Comparison of ENCODE assay signal across 8 mouse cellular contexts in the genomic region with DNA sequence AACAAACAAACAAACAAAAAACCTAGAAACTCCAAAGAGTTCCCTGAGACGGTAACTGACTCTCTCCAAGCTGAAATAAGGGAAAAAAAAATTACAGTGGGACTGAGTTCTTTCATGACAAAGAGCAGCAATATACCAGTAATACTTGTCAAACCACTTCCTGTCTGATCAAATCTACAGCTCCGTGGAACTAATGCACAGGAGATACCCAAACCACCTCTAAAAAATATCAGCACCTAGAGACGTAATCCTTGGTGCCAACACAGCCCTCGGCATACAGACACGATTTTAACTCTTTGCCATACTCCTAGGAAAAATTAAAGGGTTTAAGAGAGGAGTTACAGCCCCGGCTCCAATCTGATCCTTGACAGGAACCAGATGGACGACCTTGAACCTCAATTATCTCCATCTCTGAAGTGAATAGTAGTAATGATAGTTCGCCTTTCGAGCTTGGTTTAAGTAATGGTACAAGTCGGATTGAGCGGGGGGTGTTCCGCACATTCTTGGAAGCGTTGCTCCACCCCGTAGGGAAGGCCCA. TPM values are rescaled to one million over a fixed set of nuclear protein-coding genes. Genes with fewer than 3 reads are reported as not detected.
A peak's percentile ranks its signal among the peaks of the same experiment; 100 is the strongest.
DNase-seq lines count a peak whose midpoint lies in the region; ATAC-seq and TF ChIP-seq lines count a peak whose summit lies in the region.

No protein-coding gene starts in this region.

- TF ChIP-seq RAD21 in CH12.LX (IDR thresholded peaks at IDR 0.05; ENCODE audit: low read depth, low read length) = no peak

- peak overlapping the region; percentile 96 for H3K27ac ChIP-seq in heart, embryonic 12.5 days (ENCODE audit: poor library complexity, severe bottlenecking)
- H3K27ac ChIP-seq in CH12.LX (ENCODE audit: insufficient read depth, low read depth) (peak overlapping the region; percentile 60; the same call in 1 of the 2 replicates), macrophage (peak overlapping the region; percentile 83; the same call in 1 of the 2 replicates)
- peak overlapping the region; percentile 87 for H3K27ac ChIP-seq in forebrain, embryonic 16.5 days (ENCODE audit: low read length)

- dilution Hi-C loops in CH12.LX (cut with MboI; ENCODE audit: extremely low pct_ligation_motif_present, extremely low pct_unique_long_range_greater_than_20kb, low sequenced_read_pairs) = no loop called here

- H3K27me3 ChIP-seq in heart, embryonic 12.5 days (replicated peaks) = no peaks in the 10 kb centered on the region
- H3K27me3 ChIP-seq in CH12.LX (replicated peaks) = no peaks in the 10 kb centered on the region
- H3K27me3 ChIP-seq in forebrain, embryonic 16.5 days (replicated peaks; ENCODE audit: control insufficient read depth, insufficient read depth, low read length) = no peaks in the 10 kb centered on the region

- in situ Hi-C loops in CH12.LX (cut with MboI; ENCODE audit: low pct_ligation_motif_present, low pct_unique_long_range_greater_than_20kb, low sequenced_read_pairs) = no loop called here

- ATAC-seq in heart, embryonic 12.5 days (ENCODE audit: insufficient number of reproducible peaks, low FRiP score) = no peak
- ATAC-seq in forebrain, embryonic 16.5 days = no peak

- H3K9me3 ChIP-seq in heart, embryonic 12.5 days (replicated peaks) = no peaks in the 10 kb centered on the region
- no peaks in the 10 kb centered on the region for H3K9me3 ChIP-seq in CH12.LX (replicated peaks; ENCODE audit: low read length)
- H3K9me3 ChIP-seq in forebrain, embryonic 16.5 days (ENCODE audit: control insufficient read depth, low read length) = no peaks in the 10 kb centered on the region

- DNase-seq in heart, adult 11 months = no peak
- no peak for DNase-seq in CH12.LX (ENCODE audit: extremely low read depth)
- DNase-seq in cerebellum, adult 11 months = no peak
- no peak for DNase-seq in gastrocnemius, adult 18-20 months (ENCODE audit: low spot score)
- DNase-seq in layer of hippocampus, postnatal 25 days (ENCODE audit: extremely low spot score in 1 of 2, low spot score in 1 of 2) = no peak

- H3K4me3 ChIP-seq in heart, embryonic 12.5 days = peak overlapping the region; percentile 79
- peak overlapping the region; percentile 67 to 91 (median 75) for H3K4me3 ChIP-seq in CH12.LX (replicated peaks in 1 of 3; ENCODE audit: low read depth in 2 of 3, low read length in 2 of 3, poor library complexity in 1 of 3)
- peak overlapping the region; percentile 90 for H3K4me3 ChIP-seq in forebrain, embryonic 16.5 days (replicated peaks; ENCODE audit: low read length)
- peak overlapping the region; percentile 60 for H3K4me3 ChIP-seq in macrophage (ENCODE audit: inconsistent target)

- 4% methylated on average over 14 of the region's 14 CpGs for WGBS in heart, embryonic 12.5 days
- 8% methylated on average over 14 of the region's 14 CpGs for WGBS in forebrain, embryonic 16.5 days
- WGBS in macrophage (ENCODE audit: missing documents) = 5% methylated on average over 14 of the region's 14 CpGs

- H3K9ac ChIP-seq in heart, embryonic 12.5 days = peak overlapping the region; percentile 88
- peak overlapping the region; percentile 78 for H3K9ac ChIP-seq in CH12.LX (ENCODE audit: insufficient read depth, low read depth)
- H3K9ac ChIP-seq in forebrain, embryonic 16.5 days (replicated peaks; ENCODE audit: low read depth, low read length) = peak overlapping the region; percentile 75

- H3K79me2 ChIP-seq in CH12.LX (replicated peaks; ENCODE audit: control insufficient read depth, extremely low read depth, insufficient read depth, poor library complexity, severe bottlenecking) (peaks cover 15% of the 10 kb centered on the region), macrophage (ENCODE audit: inconsistent target) (peaks cover 35% of the 10 kb centered on the region)

- H3K4me2 ChIP-seq in heart, embryonic 12.5 days = peak overlapping the region; percentile 76
- H3K4me2 ChIP-seq in CH12.LX (ENCODE audit: insufficient read depth, low read depth, poor library complexity, severe bottlenecking) = peak overlapping the region; percentile 87
- peak overlapping the region; percentile 80 for H3K4me2 ChIP-seq in forebrain, embryonic 16.5 days (ENCODE audit: low read length)

- TF ChIP-seq EP300 in CH12.LX (IDR thresholded peaks at IDR 0.05; ENCODE audit: low read length) = no peak

- TF ChIP-seq CTCF in CH12.LX (conservative IDR thresholded peaks at IDR 0.05 in 1 of 2, IDR thresholded peaks at IDR 0.05 in 1 of 2; ENCODE audit: low read depth in 2 of 2, low read length in 2 of 2) = no peak

- no peak for TF ChIP-seq POLR2A in CH12.LX (IDR thresholded peaks at IDR 0.05; ENCODE audit: low read depth, low read length)

- H3K36me3 ChIP-seq in heart, embryonic 12.5 days = peaks cover 23% of the 10 kb centered on the region
- H3K36me3 ChIP-seq in CH12.LX (replicated peaks in 1 of 2; ENCODE audit: control insufficient read depth in 1 of 2, insufficient read depth in 1 of 2, low read length in 1 of 2) = peaks cover 19 to 32% of the 10 kb centered on the region in 2 experiments
- H3K36me3 ChIP-seq in forebrain, embryonic 16.5 days (ENCODE audit: control insufficient read depth, insufficient read depth) = peaks cover 12% of the 10 kb centered on the region
- peaks cover 15% of the 10 kb centered on the region for H3K36me3 ChIP-seq in macrophage (ENCODE audit: inconsistent target)

- peaks cover 13% of the 10 kb centered on the region for H3K4me1 ChIP-seq in heart, embryonic 12.5 days (replicated peaks)
- peaks cover 0 to 18% of the 10 kb centered on the region in 2 experiments; a peak in 2 of 4 replicates for H3K4me1 ChIP-seq in CH12.LX (ENCODE audit: control insufficient read depth in 1 of 2, insufficient read depth in 2 of 2)
- peaks cover 13% of the 10 kb centered on the region for H3K4me1 ChIP-seq in forebrain, embryonic 16.5 days (replicated peaks; ENCODE audit: control insufficient read depth, insufficient read depth, low read length)

RNA-seq across cellular contexts. Expression of gene Dnase1l2, which starts 11.4 kb away (rescaled TPM):
- polyA plus RNA-seq in heart, embryonic 12.5 days (2016; fragmentation: Nextera tagmentation; extraction: Ambion mirVana) = 2.3 and 2.4 TPM in 2 replicates
- 1.5 and 1.6 TPM in 2 replicates for total RNA-seq in CH12.LX (2012; rRNA removed)
- 0.82 TPM in 2 replicates for total RNA-seq in CH12.LX (2014; rRNA removed)
- 1.1 and 1.3 TPM in 2 replicates for polyA plus RNA-seq in CH12.LX (2012; ENCODE audit: insufficient read length, low read depth)
- 6.2 and 9.5 TPM in 2 replicates for polyA plus RNA-seq in forebrain, embryonic 16.5 days (2015; fragmentation: Nextera tagmentation; extraction: Ambion mirVana)
- total RNA-seq in macrophage (2018; cell fraction: chromatin; rRNA removed) = 10 to 100 TPM in 9 of 26 experiments, 1 to 10 TPM in 17; 2.6 to 16.5 (median 8.1) TPM
- total RNA-seq in macrophage (2018; cell fraction: cytosol; rRNA removed) = under 1 TPM in 24 of 26 experiments, not detected in 2; 0.08 to 0.83 (median 0.29) TPM
- total RNA-seq in macrophage (2018; cell fraction: nucleus; rRNA removed) = 10 to 100 TPM in 5 of 26 experiments, 1 to 10 TPM in 21; 2.2 to 14.9 (median 5.0) TPM
- polyA plus RNA-seq in macrophage (2018) = 0.23 to 1.5 TPM (median 1.1 TPM) in 3 replicates
- 1 to 10 TPM; 1.0 to 1.3 TPM for total RNA-seq in gastrocnemius, adult 18-20 months (2021)
- 1 to 10 TPM; 6.0 to 7.8 TPM for total RNA-seq in layer of hippocampus, postnatal 25 days (2021)

RNA-seq across cellular contexts. Expression of gene E4f1, which starts 15.8 kb away (rescaled TPM):
- polyA plus RNA-seq in heart, embryonic 12.5 days (2016; fragmentation: Nextera tagmentation; extraction: Ambion mirVana) = 22.2 and 22.5 TPM in 2 replicates
- total RNA-seq in CH12.LX (2012; rRNA removed) (21.5 and 22.7 TPM in 2 replicates), CH12.LX (2014; rRNA removed) (10.0 and 10.2 TPM in 2 replicates)
- polyA plus RNA-seq in CH12.LX (2012; ENCODE audit: insufficient read length, low read depth) (16.2 and 17.4 TPM in 2 replicates), macrophage (2018) (7.7 to 13.8 TPM (median 10.3 TPM) in 3 replicates)
- polyA plus RNA-seq in forebrain, embryonic 16.5 days (2015; fragmentation: Nextera tagmentation; extraction: Ambion mirVana) = 37.9 and 54.0 TPM in 2 replicates
- 10 to 100 TPM; 26.5 to 93.8 (median 57.3) TPM for total RNA-seq in macrophage (2018; cell fraction: chromatin; rRNA removed)
- total RNA-seq in macrophage (2018; cell fraction: cytosol; rRNA removed) = 10 to 100 TPM in 4 of 26 experiments, 1 to 10 TPM in 22; 3.0 to 12.4 (median 7.3) TPM
- 10 to 100 TPM; 12.2 to 65.4 (median 33.9) TPM for total RNA-seq in macrophage (2018; cell fraction: nucleus; rRNA removed)
- 10 to 100 TPM; 10.8 TPM for total RNA-seq in gastrocnemius, adult 18-20 months (2021)
- total RNA-seq in layer of hippocampus, postnatal 25 days (2021) = 10 to 100 TPM; 25.4 to 36.0 TPM

RNA-seq across cellular contexts. Expression of gene Pgp, which starts 15.9 kb away (rescaled TPM):
- 71.9 and 73.7 TPM in 2 replicates for polyA plus RNA-seq in heart, embryonic 12.5 days (2016; fragmentation: Nextera tagmentation; extraction: Ambion mirVana)
- total RNA-seq in CH12.LX (2012; rRNA removed) (14.2 and 17.3 TPM in 2 replicates), CH12.LX (2014; rRNA removed) (31.1 and 41.8 TPM in 2 replicates)
- polyA plus RNA-seq in CH12.LX (2012; ENCODE audit: insufficient read length, low read depth) (41.1 and 41.6 TPM in 2 replicates), macrophage (2018) (7.0 to 22.6 TPM (median 15.0 TPM) in 3 replicates)
- 50.5 and 54.0 TPM in 2 replicates for polyA plus RNA-seq in forebrain, embryonic 16.5 days (2015; fragmentation: Nextera tagmentation; extraction: Ambion mirVana)
- 1 to 10 TPM in 20 of 26 experiments, under 1 TPM in 6; 0.60 to 7.0 (median 2.1) TPM for total RNA-seq in macrophage (2018; cell fraction: chromatin; rRNA removed)
- total RNA-seq in macrophage (2018; cell fraction: cytosol; rRNA removed) = 10 to 100 TPM in 15 of 26 experiments, 1 to 10 TPM in 11; 5.4 to 17.1 (median 11.1) TPM
- total RNA-seq in macrophage (2018; cell fraction: nucleus; rRNA removed) = 10 to 100 TPM in 3 of 26 experiments, 1 to 10 TPM in 23; 1.8 to 15.1 (median 4.9) TPM
- 10 to 100 TPM; 47.6 to 52.1 TPM for total RNA-seq in gastrocnemius, adult 18-20 months (2021)
- total RNA-seq in layer of hippocampus, postnatal 25 days (2021) = 10 to 100 TPM; 61.5 to 74.6 TPM

RNA-seq across cellular contexts. Expression of gene Bricd5, which starts 19.4 kb away (rescaled TPM):
- not detected in 2 replicates for polyA plus RNA-seq in heart, embryonic 12.5 days (2016; fragmentation: Nextera tagmentation; extraction: Ambion mirVana)
- total RNA-seq in CH12.LX (2012; rRNA removed) (0.98 and 1.1 TPM in 2 replicates), CH12.LX (2014; rRNA removed) (not detected in 2 replicates)
- polyA plus RNA-seq in CH12.LX (2012; ENCODE audit: insufficient read length, low read depth) (0.61 TPM in 1 of 2 replicates, not detected in the other), macrophage (2018) (not detected in 3 replicates)
- 0.39 and 0.92 TPM in 2 replicates for polyA plus RNA-seq in forebrain, embryonic 16.5 days (2015; fragmentation: Nextera tagmentation; extraction: Ambion mirVana)
- under 1 TPM in 1 of 26 experiments, not detected in 25; 0.78 TPM for total RNA-seq in macrophage (2018; cell fraction: chromatin; rRNA removed)
- not detected for total RNA-seq in macrophage (2018; cell fraction: cytosol; rRNA removed)
- total RNA-seq in macrophage (2018; cell fraction: nucleus; rRNA removed) = not detected
- under 1 TPM in 1 of 2 experiments, not detected in 1; 0.31 TPM for total RNA-seq in gastrocnemius, adult 18-20 months (2021)
- total RNA-seq in layer of hippocampus, postnatal 25 days (2021) = 1 to 10 TPM; 1.6 to 3.5 TPM

RNA-seq across cellular contexts. Expression of gene Mlst8, which starts 24.6 kb away (rescaled TPM):
- polyA plus RNA-seq in heart, embryonic 12.5 days (2016; fragmentation: Nextera tagmentation; extraction: Ambion mirVana) = 17.8 and 20.5 TPM in 2 replicates
- total RNA-seq in CH12.LX (2012; rRNA removed) (10.0 and 13.6 TPM in 2 replicates), CH12.LX (2014; rRNA removed) (10.9 and 14.0 TPM in 2 replicates)
- polyA plus RNA-seq in CH12.LX (2012; ENCODE audit: insufficient read length, low read depth) (21.8 and 24.7 TPM in 2 replicates), macrophage (2018) (10.9 to 13.2 TPM (median 11.6 TPM) in 3 replicates)
- polyA plus RNA-seq in forebrain, embryonic 16.5 days (2015; fragmentation: Nextera tagmentation; extraction: Ambion mirVana) = 38.9 and 42.4 TPM in 2 replicates
- total RNA-seq in macrophage (2018; cell fraction: chromatin; rRNA removed) = 10 to 100 TPM in 20 of 26 experiments, 1 to 10 TPM in 6; 4.1 to 47.2 (median 23.0) TPM
- total RNA-seq in macrophage (2018; cell fraction: cytosol; rRNA removed) = 10 to 100 TPM in 7 of 26 experiments, 1 to 10 TPM in 19; 1.7 to 14.0 (median 8.5) TPM
- 10 to 100 TPM in 16 of 26 experiments, 1 to 10 TPM in 10; 3.9 to 36.4 (median 12.4) TPM for total RNA-seq in macrophage (2018; cell fraction: nucleus; rRNA removed)
- 10 to 100 TPM in 1 of 2 experiments, 1 to 10 TPM in 1; 9.9 to 11.1 TPM for total RNA-seq in gastrocnemius, adult 18-20 months (2021)
- 10 to 100 TPM; 38.1 to 40.1 TPM for total RNA-seq in layer of hippocampus, postnatal 25 days (2021)
